Mouse (Mus musculus) heart, embryonic 10.5 days (tissue): ENCODE measurements at regions not wholly inside any gene's neighbourhood (a gene's known extent, or its start where the extent isn't known, plus 50 kb on each side); places are given as distances from the start of the nearest gene placed in this dataset.

Experiments used
- DNase-seq: peaks from one replicate; pipeline ENCODE4 v3.0.0-alpha.2; 2017; ENCODE audit warnings: low spot score
- H3K27ac ChIP-seq: fragments of 300-500 bp; sonication (generic); 2 replicates; pipeline ENCODE4 v1.5.1; 2016; ENCODE audit warnings: mild to moderate bottlenecking
- H3K27me3 ChIP-seq: fragments of 300-500 bp; sonication (generic); 2 replicates; pipeline ENCODE4 v1.6.1; 2016; ENCODE audit warnings: mild to moderate bottlenecking; ENCODE audit not compliant: poor library complexity, insufficient read depth, severe bottlenecking
- H3K36me3 ChIP-seq: fragments of 300-500 bp; sonication (generic); 2 replicates; pipeline ENCODE4 v1.6.1; 2016; ENCODE audit warnings: mild to moderate bottlenecking, moderate library complexity
- H3K4me1 ChIP-seq: fragments of 300-500 bp; sonication (generic); 2 replicates; pipeline ENCODE4 v1.6.1; 2016; ENCODE audit warnings: mild to moderate bottlenecking
- H3K4me3 ChIP-seq: fragments of 300-500 bp; sonication (generic); 2 replicates; pipeline ENCODE4 v1.5.1; 2016; ENCODE audit warnings: mild to moderate bottlenecking, moderate library complexity
- H3K9me3 ChIP-seq: fragments of 300-500 bp; sonication (generic); 2 replicates; pipeline ENCODE4 v1.6.1; 2016; ENCODE audit warnings: mild to moderate bottlenecking, moderate library complexity
- WGBS: fragments of 180-500 bp; shearing (Covaris S2); methylation state at CpG from one replicate; pipeline ENCODE4 v1.1.7; 2016; 5-methylcytosine and 5-hydroxymethylcytosine counted together

DNA sequence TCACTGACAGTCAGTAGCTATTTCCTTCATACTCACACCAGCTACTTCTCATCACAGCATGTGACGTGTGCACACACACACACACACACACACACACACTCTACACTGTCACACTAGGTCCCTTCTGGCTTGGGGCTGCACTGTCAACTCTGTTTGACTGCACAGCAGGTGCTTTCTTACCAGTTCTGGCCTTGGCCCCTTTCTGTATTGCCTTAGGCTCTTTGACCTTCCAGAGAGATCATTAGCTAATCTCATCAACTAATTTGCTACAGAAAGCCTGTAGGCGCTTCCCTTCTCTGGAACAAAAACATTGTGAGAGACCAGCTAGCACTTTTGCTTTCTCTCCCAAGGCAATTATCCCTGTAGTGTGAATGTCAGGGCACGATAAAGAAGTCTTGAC lies 334.4 kb downstream of the Mllt3 start:
- no peak for DNase-seq
- Histone ChIP-seq H3K9me3 (no peaks in the 10 kb centered on the region), H3K27me3 (no peaks in the 10 kb centered on the region), H3K36me3 (no peaks in the 10 kb centered on the region), H3K4me3 (no peak overlapping the region), H3K4me1 (peaks cover 4% of the 10 kb centered on the region; the same call in 1 of the 2 replicates), H3K27ac (0 out of 2 replicates have a peak overlapping the region, but pooled peaks have one; percentile 19)
- WGBS: 42% methylated on average over 3 of the region's 3 CpGs

DNA sequence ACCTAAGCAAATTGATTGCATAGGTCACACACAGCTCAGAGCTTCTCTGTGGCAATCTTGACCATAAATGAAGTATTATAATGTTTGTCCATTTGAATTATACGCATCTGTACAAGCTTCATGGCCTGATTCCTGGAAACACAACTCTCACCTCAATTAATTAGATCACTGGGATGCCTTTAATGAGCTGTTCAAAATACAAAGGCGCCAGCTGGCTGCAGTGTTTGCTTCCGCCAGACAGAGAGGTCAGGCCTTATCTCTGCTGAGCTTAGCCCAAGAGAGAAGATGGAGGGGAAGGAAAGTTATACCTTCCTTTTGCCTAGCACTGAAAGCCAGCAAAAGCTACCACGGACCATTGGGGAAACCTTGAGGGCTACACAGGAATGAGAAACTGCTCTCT lies 336.2 kb downstream of the Mllt3 start:
- H3K9me3 ChIP-seq: no peaks in the 10 kb centered on the region
- DNase-seq: no peak
- peaks cover 4% of the 10 kb centered on the region; the same call in 1 of the 2 replicates for H3K4me1 ChIP-seq
- no peak overlapping the region for H3K27ac ChIP-seq
- H3K4me3 ChIP-seq: no peak overlapping the region
- 73% methylated on average over 4 of the region's 4 CpGs for WGBS
- H3K27me3 ChIP-seq: no peaks in the 10 kb centered on the region
- H3K36me3 ChIP-seq: no peaks in the 10 kb centered on the region

DNA sequence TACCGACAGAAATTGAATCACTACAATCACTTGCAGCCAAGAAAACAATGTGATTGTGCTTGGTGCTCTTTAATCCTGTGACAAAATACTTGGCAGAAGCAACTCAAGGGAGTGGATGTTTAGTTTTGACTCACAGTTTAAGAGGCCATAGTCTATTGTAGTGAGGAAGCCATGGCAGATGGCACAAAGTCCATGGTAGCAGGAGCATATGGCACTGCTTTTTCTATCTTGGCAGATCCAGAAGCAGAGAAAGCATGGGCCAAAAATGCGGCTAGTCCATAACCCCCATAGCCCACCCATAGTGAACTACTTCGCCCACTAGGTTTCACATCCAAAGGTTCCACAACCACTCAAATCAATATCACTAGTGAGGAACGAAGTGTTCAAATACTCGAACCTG lies 337.4 kb downstream of the Mllt3 start:
- Histone ChIP-seq H3K9me3 (no peaks in the 10 kb centered on the region), H3K4me1 (peaks cover 4% of the 10 kb centered on the region; the same call in 1 of the 2 replicates), H3K36me3 (no peaks in the 10 kb centered on the region), H3K4me3 (no peak overlapping the region), H3K27ac (no peak overlapping the region), H3K27me3 (no peaks in the 10 kb centered on the region)
- DNase-seq: no peak
- WGBS: 90% methylated on average over 5 of the region's 5 CpGs

DNA sequence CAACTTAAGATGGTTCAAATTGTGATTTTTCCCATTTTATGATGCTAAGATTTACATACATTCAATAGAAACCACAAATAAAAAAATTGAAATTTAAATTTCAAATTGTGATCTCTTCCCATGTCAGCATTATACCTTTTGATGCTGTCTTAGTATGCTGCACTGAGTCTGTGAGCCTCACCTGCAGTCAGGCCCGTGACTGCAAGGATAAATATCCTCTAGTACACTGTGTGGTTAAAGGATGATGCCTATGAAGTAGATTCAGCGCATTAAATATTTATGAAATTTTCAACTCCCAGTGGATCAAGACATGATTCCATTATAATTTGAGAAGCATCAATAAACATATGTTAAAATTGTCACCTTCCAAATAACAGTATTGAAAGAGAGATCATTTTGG lies 340.4 kb downstream of the Mllt3 start:
- H3K36me3 ChIP-seq: no peaks in the 10 kb centered on the region
- no peaks in the 10 kb centered on the region for H3K9me3 ChIP-seq
- WGBS: 74% methylated on average over 2 of the region's 2 CpGs
- H3K27ac ChIP-seq: no peak overlapping the region
- DNase-seq: no peak
- H3K4me3 ChIP-seq: no peak overlapping the region
- H3K4me1 ChIP-seq: no peaks in the 10 kb centered on the region
- no peaks in the 10 kb centered on the region for H3K27me3 ChIP-seq

DNA sequence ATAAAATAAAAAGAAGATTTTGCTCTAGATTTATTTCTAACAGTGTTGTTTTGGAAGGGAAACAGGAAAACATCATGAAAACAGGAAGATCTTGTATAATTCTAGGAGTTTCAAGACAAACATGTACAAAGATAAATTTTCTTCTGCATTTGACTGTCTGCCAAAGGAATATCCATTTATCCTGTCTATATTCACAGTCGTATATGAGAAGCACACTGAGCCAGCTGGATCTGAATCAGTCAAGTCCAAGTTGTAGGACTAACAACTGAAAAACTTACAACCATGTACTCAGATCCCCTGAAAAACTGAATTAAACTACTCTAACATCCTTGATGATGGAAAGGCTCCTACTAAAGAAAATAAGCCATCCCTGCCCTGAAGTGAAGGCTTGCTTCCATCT lies 348.2 kb downstream of the Mllt3 start:
- DNase-seq: no peak
- no peaks in the 10 kb centered on the region for H3K9me3 ChIP-seq
- no peak overlapping the region for H3K4me3 ChIP-seq
- no peaks in the 10 kb centered on the region for H3K36me3 ChIP-seq
- WGBS: 76% methylated on average over 1 of the region's 1 CpGs
- no peak overlapping the region for H3K27ac ChIP-seq
- no peaks in the 10 kb centered on the region for H3K27me3 ChIP-seq
- H3K4me1 ChIP-seq: peaks cover 12% of the 10 kb centered on the region

DNA sequence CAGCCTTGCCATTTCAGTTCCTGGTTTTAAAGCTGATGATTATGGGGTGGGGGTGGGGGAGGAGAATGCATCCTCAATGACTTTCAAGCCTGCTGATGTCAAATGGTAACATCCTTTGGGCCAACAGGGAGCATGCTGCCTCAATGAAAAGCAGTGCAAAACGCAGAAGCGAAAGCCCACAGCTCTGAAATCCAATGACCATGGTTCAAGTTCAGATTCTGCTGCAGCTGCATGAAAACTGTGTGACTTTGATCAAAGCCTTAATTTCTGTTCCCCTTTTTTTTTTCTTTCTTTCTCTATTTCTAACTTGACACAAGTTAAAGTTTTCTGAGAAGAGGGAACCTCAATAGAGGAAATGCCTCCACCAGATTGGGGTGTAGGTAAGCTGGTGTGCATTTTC lies 350.4 kb downstream of the Mllt3 start:
- DNase-seq: no peak
- H3K36me3 ChIP-seq: no peaks in the 10 kb centered on the region
- no peaks in the 10 kb centered on the region for H3K9me3 ChIP-seq
- peaks cover 12% of the 10 kb centered on the region for H3K4me1 ChIP-seq
- H3K27me3 ChIP-seq: no peaks in the 10 kb centered on the region
- H3K27ac ChIP-seq: no peak overlapping the region
- H3K4me3 ChIP-seq: no peak overlapping the region
- 74% methylated on average over 2 of the region's 2 CpGs for WGBS

DNA sequence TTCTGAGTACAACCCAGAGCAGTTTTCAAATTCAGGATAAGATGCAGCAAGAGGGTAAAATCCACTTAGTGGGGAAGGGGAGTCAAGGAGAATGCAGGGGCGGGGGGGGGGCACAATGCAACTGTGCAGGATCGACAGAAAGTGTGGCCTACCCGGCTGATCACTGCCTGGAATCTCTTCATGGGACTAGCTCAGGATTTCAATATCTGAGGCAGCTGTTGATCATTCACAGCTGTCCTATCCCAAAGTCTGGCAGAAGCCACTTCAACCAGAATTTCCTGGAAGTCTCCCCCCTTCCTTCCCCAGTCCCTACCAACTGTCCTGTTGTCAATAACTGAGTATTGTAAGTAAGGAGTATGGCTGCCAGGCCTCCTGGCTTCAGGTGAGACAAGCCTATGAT lies 362.1 kb downstream of the Mllt3 start:
- H3K4me1 ChIP-seq: 0 out of 2 replicates have a peak, but pooled peaks cover 6% of the 10 kb centered on the region
- H3K36me3 ChIP-seq: no peaks in the 10 kb centered on the region
- 70% methylated on average over 3 of the region's 3 CpGs for WGBS
- no peak overlapping the region for H3K4me3 ChIP-seq
- no peaks in the 10 kb centered on the region for H3K9me3 ChIP-seq
- peak overlapping the region; percentile 29; the same call in 1 of the 2 replicates for H3K27ac ChIP-seq
- DNase-seq: no peak
- no peaks in the 10 kb centered on the region for H3K27me3 ChIP-seq

DNA sequence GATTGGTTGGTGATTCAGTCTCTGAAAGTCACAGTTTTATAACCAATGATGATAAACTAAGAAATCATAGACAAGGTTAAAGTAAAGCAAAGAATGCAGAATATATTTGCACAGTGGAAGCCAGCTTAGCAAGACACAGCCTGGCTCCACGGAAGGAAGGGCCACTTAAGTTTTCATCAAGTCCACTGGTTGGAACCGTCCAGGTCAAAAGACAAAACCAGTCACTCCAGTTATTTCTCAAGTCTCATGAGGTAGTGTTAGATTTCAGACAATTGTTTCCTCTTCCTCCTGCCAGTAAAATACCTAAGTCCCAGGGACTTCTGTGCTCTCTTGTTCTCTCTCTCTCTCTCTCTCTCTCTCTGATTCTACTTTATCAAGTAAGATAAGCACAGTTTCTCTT lies 363.0 kb downstream of the Mllt3 start:
- 34% methylated on average over 2 of the region's 2 CpGs for WGBS
- Histone ChIP-seq H3K27me3 (no peaks in the 10 kb centered on the region), H3K36me3 (no peaks in the 10 kb centered on the region), H3K27ac (no peak overlapping the region), H3K4me1 (peaks cover 11% of the 10 kb centered on the region; the same call in 1 of the 2 replicates), H3K4me3 (no peak overlapping the region), H3K9me3 (no peaks in the 10 kb centered on the region)
- DNase-seq: no peak

DNA sequence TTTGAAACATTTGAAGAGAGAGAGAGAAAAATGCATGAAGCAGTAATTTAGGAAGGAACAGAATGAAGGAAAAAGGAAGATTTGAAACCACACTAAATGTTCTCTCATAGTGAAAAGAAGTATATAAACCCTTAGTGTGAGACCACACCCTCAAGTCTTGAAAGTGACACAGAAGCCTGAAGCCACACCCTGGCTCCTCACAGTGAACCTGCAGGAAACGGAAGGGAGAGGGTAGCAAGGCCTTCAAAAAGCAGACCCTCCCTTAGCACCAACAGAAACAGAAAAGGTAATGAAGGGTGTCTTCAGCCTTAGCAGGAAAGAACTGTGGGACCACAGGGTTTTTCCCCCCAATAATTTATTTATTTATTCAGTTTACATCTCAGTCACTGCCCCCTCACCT lies 363.7 kb downstream of the Mllt3 start:
- H3K9me3 ChIP-seq: no peaks in the 10 kb centered on the region
- WGBS: 56% methylated on average over 1 of the region's 1 CpGs

DNA sequence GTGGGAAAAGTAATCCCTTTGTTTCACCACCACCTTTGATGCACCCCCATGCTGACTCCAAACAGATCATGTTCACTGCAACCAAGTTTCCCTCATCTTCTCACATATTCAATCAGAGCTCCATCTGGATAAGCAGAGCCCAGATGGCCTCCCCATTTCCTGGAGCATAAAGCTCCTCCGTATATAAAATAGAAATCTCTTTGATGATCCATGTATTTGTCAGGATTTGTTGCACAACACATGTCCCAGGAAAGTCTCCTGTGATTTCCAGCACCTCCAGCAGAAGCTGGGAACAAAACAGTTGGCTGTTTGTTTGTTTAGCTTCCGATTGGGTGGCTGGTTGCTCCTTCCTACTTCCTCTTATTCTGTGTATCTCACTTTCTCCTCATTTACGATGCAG lies 364.9 kb downstream of the Mllt3 start:
- 34% methylated on average over 3 of the region's 3 CpGs for WGBS
- Histone ChIP-seq H3K4me3 (no peak overlapping the region), H3K27ac (no peak overlapping the region), H3K4me1 (peaks cover 17% of the 10 kb centered on the region; the same call in 1 of the 2 replicates), H3K27me3 (no peaks in the 10 kb centered on the region), H3K36me3 (no peaks in the 10 kb centered on the region), H3K9me3 (no peaks in the 10 kb centered on the region)
- DNase-seq: no peak

More for the DNA sequence above, 363.7 kb downstream of the Mllt3 start:
- Histone ChIP-seq H3K4me1 (peaks cover 12% of the 10 kb centered on the region; the same call in 1 of the 2 replicates), H3K27me3 (no peaks in the 10 kb centered on the region), H3K36me3 (no peaks in the 10 kb centered on the region), H3K4me3 (no peak overlapping the region), H3K27ac (no peak overlapping the region)
- DNase-seq: no peak

DNA sequence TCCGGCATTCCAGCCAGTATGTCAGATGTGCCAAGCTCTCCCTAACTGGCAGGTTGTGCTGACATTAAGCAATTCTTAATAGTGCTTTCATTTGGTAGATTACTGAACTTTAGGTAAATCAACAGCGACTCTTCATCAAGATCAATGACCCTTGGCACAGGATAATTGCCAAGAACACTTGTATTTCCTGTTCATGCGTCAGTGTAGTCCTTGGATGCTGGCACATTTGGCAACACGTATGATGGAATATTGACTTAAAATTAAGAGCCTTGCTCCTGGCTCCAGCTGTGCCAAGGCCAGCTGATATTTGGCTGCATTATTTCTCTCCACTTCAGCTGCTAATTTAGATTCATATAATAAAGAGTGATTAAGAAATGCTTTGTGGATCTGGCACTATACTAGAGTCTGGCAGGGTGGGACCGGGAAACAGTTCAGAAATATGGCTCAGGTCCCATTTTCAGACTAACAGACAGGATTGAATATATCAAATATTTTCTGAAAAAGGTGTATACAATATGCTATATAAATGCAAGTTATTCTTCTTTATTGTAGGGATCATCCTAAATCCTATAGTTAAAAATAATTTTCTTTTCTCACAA lies 365.5 kb downstream of the Mllt3 start:
- no peak overlapping the region for H3K27ac ChIP-seq
- H3K4me3 ChIP-seq: no peak overlapping the region
- H3K9me3 ChIP-seq: no peaks in the 10 kb centered on the region
- WGBS: 89% methylated on average over 5 of the region's 5 CpGs
- DNase-seq: no peak
- no peaks in the 10 kb centered on the region for H3K27me3 ChIP-seq
- peaks cover 22% of the 10 kb centered on the region; the same call in 1 of the 2 replicates for H3K4me1 ChIP-seq
- no peaks in the 10 kb centered on the region for H3K36me3 ChIP-seq

DNA sequence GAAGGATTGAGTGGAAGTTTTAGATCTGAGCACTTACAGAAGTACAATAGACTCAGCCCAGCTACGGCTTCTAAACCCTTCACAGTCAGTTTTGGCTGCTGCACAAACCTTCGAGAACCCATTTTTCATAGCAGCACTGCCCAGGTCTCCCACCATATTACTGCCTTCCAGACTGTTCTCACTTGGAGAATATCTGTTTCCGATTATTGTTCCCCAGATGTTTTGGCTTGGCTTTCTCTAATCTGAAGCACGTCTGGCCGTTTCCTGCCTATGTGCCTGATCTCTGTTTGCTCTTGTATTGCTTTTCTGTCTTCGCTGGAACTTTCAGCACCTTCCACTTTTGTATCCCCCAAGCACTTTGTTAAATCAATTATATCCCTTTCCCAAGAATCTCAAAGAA lies 368.0 kb downstream of the Mllt3 start:
- Histone ChIP-seq H3K9me3 (no peaks in the 10 kb centered on the region), H3K27ac (no peak overlapping the region), H3K4me1 (peaks cover 22% of the 10 kb centered on the region; the same call in 1 of the 2 replicates), H3K4me3 (no peak overlapping the region), H3K27me3 (no peaks in the 10 kb centered on the region), H3K36me3 (no peaks in the 10 kb centered on the region)
- 56% methylated on average over 6 of the region's 6 CpGs for WGBS
- DNase-seq: no peak

DNA sequence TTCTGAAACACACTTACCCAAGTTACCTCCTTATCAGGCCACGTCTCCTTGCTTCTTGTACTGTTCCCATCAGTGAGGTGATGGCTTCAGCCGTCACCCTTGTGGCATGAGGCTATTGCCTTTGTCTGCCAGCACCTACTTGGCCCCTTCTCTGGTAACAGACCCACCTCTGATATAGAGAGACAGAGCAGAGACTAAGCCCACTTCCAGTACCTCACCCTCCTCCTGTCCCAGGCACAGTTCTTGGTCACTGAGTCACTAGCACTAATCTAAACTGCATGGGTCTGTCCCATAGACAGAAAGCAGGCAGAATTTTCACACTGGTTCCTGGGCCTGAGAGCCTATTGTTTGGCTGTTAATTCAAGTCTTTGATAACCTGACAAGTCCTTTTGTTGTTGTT lies 370.3 kb downstream of the Mllt3 start:
- DNase-seq: peak; percentile 87
- Histone ChIP-seq H3K36me3 (no peaks in the 10 kb centered on the region), H3K4me3 (no peak overlapping the region), H3K9me3 (no peaks in the 10 kb centered on the region), H3K4me1 (peaks cover 35% of the 10 kb centered on the region), H3K27ac (peak overlapping the region; percentile 69; the same call in 1 of the 2 replicates), H3K27me3 (no peaks in the 10 kb centered on the region)
- 19% methylated on average over 2 of the region's 2 CpGs for WGBS

DNA sequence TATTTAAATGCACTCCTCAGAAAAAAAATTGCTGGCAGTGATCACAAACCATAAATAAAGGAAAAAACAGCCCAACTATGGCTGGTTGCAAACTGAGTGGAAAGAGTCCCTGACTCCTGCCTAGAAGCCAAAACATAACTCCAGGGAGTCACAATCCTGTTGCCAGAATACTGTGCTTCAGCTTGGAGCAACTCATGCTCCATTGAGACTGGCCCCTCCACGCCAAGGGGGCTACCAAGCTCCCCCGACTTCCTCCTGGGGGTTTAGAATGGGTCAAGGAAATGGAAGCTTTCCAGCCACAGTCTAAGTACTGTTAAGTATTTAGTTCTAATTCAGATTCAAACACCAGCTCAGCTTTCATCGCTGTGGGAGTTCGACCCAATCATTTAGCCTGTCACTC lies 374.8 kb downstream of the Mllt3 start:
- Histone ChIP-seq H3K27ac (peak overlapping the region; percentile 47; the same call in 1 of the 2 replicates), H3K9me3 (no peaks in the 10 kb centered on the region), H3K4me3 (no peak overlapping the region), H3K36me3 (no peaks in the 10 kb centered on the region), H3K27me3 (no peaks in the 10 kb centered on the region), H3K4me1 (peaks cover 48% of the 10 kb centered on the region)
- 52% methylated on average over 4 of the region's 4 CpGs for WGBS
- DNase-seq: no peak
